Mouse (Mus musculus): ENCODE data around the gene Ndufaf3.
"Not testable (repeated sequence)": the region's sequence is repeated elsewhere in the genome, so short reads cannot be mapped to it uniquely, and the experiment has no call there.

Gene Ndufaf3

DNA sequence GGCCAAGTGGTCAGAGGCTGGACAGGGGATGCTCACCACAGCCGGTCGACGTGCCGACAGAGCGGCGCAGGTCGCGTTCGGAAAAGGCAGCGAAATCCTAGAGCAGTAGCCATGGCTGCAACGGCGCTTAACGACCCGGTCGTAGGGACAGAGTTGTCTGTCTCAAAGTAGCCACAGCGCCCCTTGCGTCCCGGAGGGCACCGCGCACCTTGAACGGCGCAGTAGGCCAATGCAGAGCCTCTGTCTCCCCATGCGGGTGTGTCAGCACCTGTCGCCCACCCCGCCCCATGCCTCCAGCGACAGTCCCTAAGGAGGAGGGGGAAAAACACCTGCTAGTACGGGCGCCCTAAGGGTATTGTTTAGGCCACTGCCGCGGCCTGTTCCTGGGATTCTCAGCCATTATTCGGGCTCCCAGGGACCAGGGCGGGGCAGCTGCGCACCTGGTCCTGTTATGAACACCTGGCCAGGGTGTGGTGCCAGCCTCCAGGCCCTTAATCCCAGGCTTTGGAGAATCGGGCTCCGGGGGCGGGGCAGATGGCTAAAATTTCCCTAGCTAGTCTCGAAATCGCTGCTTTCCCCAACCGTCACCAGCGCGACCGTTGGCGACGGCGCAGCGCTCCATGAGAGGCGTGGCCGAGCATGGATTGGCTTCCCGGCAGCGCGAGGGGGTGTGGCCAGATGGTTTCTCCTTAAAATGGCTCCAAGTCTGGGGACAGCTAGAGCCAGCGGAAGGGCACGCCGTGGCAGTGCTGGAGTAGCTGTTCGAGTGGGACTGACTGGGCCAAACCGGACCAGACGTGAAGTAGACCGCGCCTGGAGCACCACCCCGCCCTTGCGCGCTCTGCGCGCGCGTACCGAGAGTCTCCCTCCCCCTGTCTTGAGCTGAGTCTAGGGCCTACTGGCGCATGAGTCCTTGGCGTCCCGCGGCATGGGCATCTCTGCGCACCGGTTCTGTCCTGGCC lies at the start of gene Ndufaf3:
Gene Ndufaf3, minus strand, starts transcription at position 620 of the 962 bp plus-strand sequence.
- DNase-seq: peak; percentile 95

DNA sequence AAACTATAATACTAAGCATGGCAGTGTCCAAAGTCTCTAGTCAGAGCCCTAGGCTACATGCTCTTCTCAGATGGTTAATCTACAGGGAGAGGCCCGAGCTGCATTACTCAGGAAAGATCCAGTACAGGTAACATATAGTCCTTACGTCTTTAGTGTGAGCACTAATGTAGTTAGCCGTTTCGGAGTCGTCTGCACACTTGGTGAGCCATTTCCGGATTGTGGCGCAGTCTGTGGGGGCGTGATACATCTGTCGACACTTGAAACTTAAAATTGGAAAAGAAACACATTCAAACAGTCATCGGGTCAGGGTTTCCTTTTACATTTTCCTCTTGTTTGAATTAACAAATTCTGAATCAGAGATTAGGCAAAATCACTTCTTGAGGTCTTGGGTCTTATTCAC lies 44.3 kb upstream of the Ndufaf3 start:
- no peak for DNase-seq

- no peak for DNase-seq
These were observed 41.7 kb upstream of the Ndufaf3 start for GRCm38 (mm10) chr9:108608889-108609288.

GRCm38 (mm10) chr9:108607929-108608328 lies 40.7 kb upstream of the Ndufaf3 start:
- DNase-seq: not testable (repeated sequence)

GRCm38 (mm10) chr9:108601986-108602385 lies 34.8 kb upstream of the Ndufaf3 start:
- DNase-seq: no peak

- DNase-seq: no peak
These were observed 32.8 kb upstream of the Ndufaf3 start for GRCm38 (mm10) chr9:108600011-108600410.

- DNase-seq: no peak
These were observed 31.9 kb upstream of the Ndufaf3 start for GRCm38 (mm10) chr9:108599021-108599566.

DNA sequence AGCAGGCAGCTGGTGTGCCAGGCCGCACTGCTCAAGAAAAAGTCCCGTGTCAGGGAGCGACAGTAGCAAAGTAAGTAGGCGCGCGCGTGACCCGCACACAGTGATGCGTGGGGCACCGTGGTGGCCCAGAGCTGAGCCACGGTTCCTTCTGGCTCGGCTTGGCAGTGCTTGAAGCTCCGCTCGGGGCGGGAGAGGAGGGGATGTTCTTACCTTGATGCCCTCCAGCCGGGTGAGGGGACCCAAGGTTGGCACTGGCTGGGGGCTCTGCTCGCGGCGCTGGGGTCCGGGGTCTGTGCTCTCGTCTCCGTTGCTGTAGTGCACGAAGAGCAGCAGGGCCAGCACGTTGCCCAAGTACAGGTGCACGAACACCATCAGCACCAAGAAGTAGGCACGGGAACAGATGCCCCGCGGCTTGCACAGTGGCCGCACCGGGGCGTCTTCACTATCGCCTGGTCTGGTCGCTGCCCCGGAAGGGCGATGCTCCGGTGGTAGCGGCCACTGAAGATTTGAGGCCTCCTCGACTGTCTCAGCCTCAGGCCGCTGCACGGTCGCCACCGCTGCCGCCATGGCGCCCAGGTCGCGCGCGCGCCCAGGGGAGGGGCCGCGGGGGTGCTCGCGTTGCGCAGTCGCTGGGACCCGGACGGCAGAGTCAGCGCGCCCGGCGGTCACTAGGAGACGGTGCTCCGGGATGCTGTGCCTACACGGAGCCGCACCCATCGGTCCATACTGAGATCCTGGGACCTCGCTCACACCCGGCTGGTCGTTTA lies 29.9 kb upstream of the Ndufaf3 start, which contains the start of gene P4htm:
Gene P4htm, minus strand, starts transcription at position 670 of the 767 bp plus-strand sequence.
- DNase-seq: peak; percentile 81

DNA sequence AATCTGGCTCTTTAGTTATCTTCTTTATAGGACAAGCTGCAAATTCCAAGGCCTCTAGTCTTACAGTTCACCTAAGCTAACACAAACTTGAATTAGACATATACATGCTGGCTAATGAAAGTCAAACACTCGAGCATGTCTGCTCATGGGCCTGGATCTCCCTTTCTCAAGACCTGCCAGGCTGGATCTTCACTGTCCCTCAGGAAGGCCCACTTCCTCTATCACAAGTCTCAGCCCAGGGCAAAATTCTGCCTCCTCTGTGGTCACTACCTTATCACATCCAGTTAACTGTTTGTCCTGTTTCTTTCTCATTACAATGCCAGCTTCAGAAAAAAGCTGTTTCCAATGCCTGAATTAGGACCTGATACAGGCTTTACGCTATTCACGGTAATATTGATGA lies 27.1 kb upstream of the Ndufaf3 start:
- DNase-seq: no peak

- DNase-seq: no peak
These were observed 24.2 kb upstream of the Ndufaf3 start for GRCm38 (mm10) chr9:108591462-108591861.

GRCm38 (mm10) chr9:108589229-108589628 lies 22.0 kb upstream of the Ndufaf3 start:
- no peak for DNase-seq

- DNase-seq: peak; percentile 73
These were observed 20.4 kb upstream of the Ndufaf3 start for GRCm38 (mm10) chr9:108587571-108588180.

DNA sequence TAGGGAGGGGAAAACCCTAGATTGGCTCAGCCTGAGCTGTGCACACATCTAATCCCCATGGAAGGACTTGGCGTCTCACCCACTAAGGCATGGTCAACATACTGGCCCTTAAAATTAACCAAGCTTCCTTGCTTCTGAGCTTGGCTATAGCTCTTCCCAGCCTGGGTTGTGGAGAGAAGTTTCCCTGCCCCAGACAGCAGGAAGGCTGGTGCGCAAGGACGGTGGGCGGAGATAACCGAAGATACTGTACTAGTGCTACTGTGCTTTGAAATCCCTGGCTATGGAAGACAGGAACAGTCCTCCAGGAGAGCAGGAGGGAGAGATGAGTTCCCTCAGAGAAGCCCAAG lies 12.1 kb upstream of the Ndufaf3 start:
- DNase-seq: no peak

DNA sequence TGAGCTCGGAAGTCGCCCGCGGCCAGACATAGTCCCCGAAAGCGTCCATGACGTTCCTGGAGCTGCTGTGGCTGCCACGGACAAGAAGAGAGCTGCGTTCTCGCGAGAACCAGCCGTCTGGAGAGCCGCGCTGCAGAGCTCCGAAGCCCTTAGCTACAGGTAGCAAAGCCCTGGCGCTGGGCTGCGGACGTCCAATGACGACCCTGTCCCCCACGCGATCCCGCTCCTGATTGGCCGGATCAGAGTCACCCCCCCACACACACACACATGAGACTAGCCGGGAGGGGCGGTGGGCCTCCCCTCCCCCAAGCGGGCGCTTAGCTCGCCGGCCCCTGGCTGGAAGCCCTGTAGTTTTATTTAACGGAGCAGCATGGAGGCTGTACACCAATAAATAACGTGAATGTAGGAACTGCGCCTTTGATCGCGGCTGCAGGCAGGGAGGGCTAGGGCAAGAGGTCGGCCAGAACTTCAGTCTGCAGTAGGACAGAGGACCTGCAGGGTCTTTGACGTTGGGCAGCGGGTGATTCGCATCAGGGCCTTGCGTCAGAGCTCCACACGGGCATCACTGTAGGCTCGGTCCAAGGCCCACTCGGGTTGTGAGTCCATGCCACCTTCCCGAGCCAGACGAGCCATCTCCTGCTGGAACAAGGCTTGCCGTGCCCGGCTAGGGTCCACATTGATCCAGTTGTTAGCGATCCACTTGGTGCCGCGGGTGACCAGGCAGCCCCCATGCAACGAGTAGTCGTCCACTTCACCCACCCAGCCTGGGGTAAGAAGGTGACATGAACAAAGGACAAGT lies 11.5 kb upstream of the Ndufaf3 start, which contains the start of gene Wdr6:
Gene Wdr6, minus strand, starts transcription at position 195 of the 799 bp plus-strand sequence.
- DNase-seq: peak; percentile 96

GRCm38 (mm10) chr9:108577934-108578544 lies 10.8 kb upstream of the Ndufaf3 start:
- peak; percentile 76 for DNase-seq

DNA sequence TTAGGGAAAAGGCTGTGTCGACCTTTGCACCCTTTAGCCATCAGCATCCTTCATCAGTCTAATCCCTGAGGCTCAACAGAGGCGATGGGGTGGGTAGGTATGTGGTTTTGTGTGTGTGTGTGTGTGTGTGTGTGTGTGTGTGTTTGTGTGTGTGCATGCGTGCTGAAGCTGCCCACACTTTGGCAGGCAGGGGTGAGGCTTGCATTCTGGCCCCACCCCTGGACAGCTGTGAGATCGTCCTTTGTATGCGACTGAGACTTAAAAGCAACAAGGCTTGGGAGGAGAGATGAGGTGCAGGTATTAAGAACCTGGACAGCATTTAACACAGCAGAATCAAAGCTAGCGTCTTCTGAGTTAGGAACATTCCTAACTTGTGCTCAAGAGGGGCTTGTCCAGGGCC lies 9.8 kb upstream of the Ndufaf3 start:
- no peak for DNase-seq

DNA sequence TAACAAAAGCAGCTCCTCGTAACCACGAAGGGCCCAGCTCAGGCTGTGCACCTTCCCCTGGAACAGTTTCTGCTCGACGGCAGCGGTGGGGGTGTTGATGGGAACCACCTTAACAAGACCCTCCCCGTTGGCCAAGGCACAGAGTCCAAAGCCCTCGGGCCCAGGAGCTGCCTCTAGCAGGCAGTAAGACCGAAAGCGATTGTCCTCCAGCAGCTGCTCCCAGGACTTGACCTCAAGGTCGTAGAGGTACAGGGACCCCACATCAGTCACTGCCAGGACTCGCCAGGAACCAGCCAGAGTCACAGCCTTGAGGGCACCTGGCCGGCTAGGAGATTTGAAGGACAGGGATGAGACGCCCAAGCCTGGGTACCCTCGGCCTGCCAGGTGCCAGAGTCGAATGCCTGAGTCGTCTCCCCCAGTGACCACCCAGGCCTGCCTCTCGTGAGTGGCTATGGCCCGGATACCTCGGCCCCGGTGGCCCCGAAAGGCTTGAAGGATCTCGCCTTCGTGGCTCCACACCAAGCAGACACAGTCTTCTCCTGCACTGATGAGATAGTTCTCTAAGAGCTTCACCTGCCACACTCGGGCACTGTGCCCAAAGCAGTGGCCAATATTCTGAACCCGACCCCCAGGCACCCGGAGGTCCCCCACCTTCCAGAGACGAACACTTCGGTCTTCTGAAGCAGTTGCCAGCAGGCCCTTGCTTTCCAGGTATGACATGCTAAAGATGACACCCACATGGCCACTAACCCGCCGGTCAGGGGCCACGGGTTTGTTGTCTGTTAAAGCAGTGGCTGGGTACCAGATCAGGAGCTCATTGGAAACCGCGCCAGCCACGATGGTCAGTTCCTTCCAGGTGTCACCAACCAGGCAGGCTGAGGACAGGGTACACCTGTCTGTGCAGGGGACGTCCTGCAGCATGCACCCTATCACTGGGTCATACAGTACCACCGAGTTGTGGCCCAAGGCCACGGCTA lies 8.4 kb upstream of the Ndufaf3 start:
- no peak for DNase-seq

DNA sequence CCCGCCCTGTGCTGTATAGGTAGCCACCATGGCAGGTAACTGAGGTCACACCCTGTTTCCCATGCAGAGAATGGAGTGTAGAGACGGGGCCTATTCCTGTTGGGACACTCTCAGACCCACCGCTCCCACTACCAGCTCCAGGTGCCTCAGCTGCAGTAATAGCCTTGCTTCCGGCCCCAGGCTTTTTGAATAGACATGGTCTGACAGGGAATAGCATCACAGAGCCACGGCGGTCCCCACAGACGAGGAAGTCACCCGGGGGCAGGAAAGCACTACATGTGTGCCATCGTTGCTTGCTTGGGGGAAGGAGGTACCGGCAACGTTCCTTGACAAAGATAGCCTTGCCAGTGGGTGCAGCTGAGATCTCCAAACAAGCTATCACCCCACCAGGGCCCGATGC lies 7.7 kb upstream of the Ndufaf3 start:
- no peak for DNase-seq

- peak; percentile 70 for DNase-seq
These were observed 6.8 kb upstream of the Ndufaf3 start for GRCm38 (mm10) chr9:108573774-108574690.

Measured in cerebellum, adult 11-12 months (tissue).